Mouse (Mus musculus) embryonic facial prominence, embryonic 14.5 days (tissue): ENCODE measurements around the gene Otop2. TPM values are rescaled to one million over a fixed set of nuclear protein-coding genes. Genes with fewer than 3 reads are reported as not detected.

Experiments used
- ATAC-seq: fragments of 200-750 bp; cut with Nextera tagmentation; 2 replicates; pipeline ENCODE4 v1.8.0; 2017; ENCODE audit warnings: low read depth, moderate number of reproducible peaks, moderate TSS enrichment
- DNase-seq: peaks from one replicate; pipeline ENCODE4 v3.0.0-alpha.2; 2015; ENCODE audit warnings: low spot score
- H3K27ac ChIP-seq: fragments of 300-500 bp; sonication (generic); replicated peaks from 2 replicates; pipeline ENCODE4 v1.5.1; 2014; ENCODE audit warnings: low read depth, mild to moderate bottlenecking, low read length, moderate library complexity
- H3K27me3 ChIP-seq: fragments of 300-500 bp; sonication (generic); replicated peaks from 2 replicates; pipeline ENCODE4 v1.6.1; 2014; ENCODE audit warnings: low read length; ENCODE audit not compliant: control insufficient read depth, insufficient read depth
- H3K36me3 ChIP-seq: fragments of 300-500 bp; sonication (generic); 2 replicates; pipeline ENCODE4 v1.6.1; 2014; ENCODE audit warnings: low read length, mixed read lengths; ENCODE audit not compliant: control insufficient read depth, insufficient read depth
- H3K4me1 ChIP-seq: fragments of 300-500 bp; sonication (generic); 2 replicates; pipeline ENCODE4 v1.6.1; 2014; ENCODE audit warnings: antibody characterized with exemption, low read length; ENCODE audit not compliant: control insufficient read depth, insufficient read depth
- H3K4me2 ChIP-seq: fragments of 300-500 bp; sonication (generic); 2 replicates; pipeline ENCODE4 v1.6.1; 2014; ENCODE audit warnings: low read depth, mild to moderate bottlenecking, low read length, moderate library complexity, mixed read lengths
- H3K4me3 ChIP-seq: fragments of 300-500 bp; sonication (generic); 2 replicates; pipeline ENCODE4 v1.5.1; 2014; ENCODE audit warnings: low read depth, mild to moderate bottlenecking, low read length
- H3K9ac ChIP-seq: fragments of 300-500 bp; sonication (generic); 2 replicates; pipeline ENCODE4 v1.6.1; 2014; ENCODE audit warnings: low read depth, mild to moderate bottlenecking, low read length, moderate library complexity, mixed read lengths
- H3K9me3 ChIP-seq: fragments of 300-500 bp; sonication (generic); 2 replicates; pipeline ENCODE4 v1.6.1; 2016; ENCODE audit warnings: low read length; ENCODE audit not compliant: control insufficient read depth
- WGBS: fragments of 180-500 bp; shearing (Covaris S2); extraction: QIAGEN DNeasy Blood & Tissue Kit; methylation state at CpG from one replicate; pipeline ENCODE4 v1.1.7; 2014; 5-methylcytosine and 5-hydroxymethylcytosine counted together
- polyA plus RNA-seq: library from polyadenylated mRNA; unstranded; fragments of >200 nt; fragmentation: Nextera tagmentation; extraction: Ambion mirVana; gene quantifications from 2 replicates; pipeline ENCODE4 v1.2.1, GENCODE M21; 2014

Gene Otop2
- polyA plus RNA-seq = not detected in 2 replicates

GRCm38 (mm10) chr11:115306863-115307262 lies at the start of gene Otop2:
Gene Otop2, plus strand, starts transcription at chr11:115307163.
- Histone ChIP-seq H3K36me3 (no peaks in the 10 kb centered on the region), H3K27me3 (no peaks in the 10 kb centered on the region), H3K4me2 (no peak within 1 kb of the TSS), H3K4me1 (0 out of 2 replicates have a peak, but pooled peaks cover 5% of the 10 kb centered on the region), H3K9ac (no peak within 1 kb of the TSS), H3K9me3 (no peaks in the 10 kb centered on the region), H3K4me3 (no peak within 1 kb of the TSS), H3K27ac (no peak within 1 kb of the TSS)
- no peak for ATAC-seq
- WGBS = 25% methylated on average over 8 of the region's 8 CpGs
- no peak for DNase-seq

GRCm38 (mm10) chr11:115257775-115258510 lies 49.0 kb upstream of the Otop2 start:
- H3K9ac ChIP-seq = no peak overlapping the region
- WGBS = 27% methylated on average over 27 of the region's 59 CpGs
- H3K4me1 ChIP-seq = 0 out of 2 replicates have a peak, but pooled peaks cover 6% of the 10 kb centered on the region
- H3K36me3 ChIP-seq = no peaks in the 10 kb centered on the region
- peaks cover 78% of the 10 kb centered on the region for H3K27me3 ChIP-seq
- H3K4me3 ChIP-seq = peak overlapping the region; percentile 24
- DNase-seq = peak; percentile 33
- no peak overlapping the region for H3K27ac ChIP-seq
- peak overlapping the region; percentile 33 for H3K4me2 ChIP-seq
- ATAC-seq = 0 out of 2 replicates have a peak, but pooled peaks have one; percentile 41
- no peaks in the 10 kb centered on the region for H3K9me3 ChIP-seq

- Histone ChIP-seq H3K27ac (no peak overlapping the region), H3K4me1 (0 out of 2 replicates have a peak, but pooled peaks cover 6% of the 10 kb centered on the region), H3K27me3 (peaks cover 86% of the 10 kb centered on the region), H3K4me3 (no peak overlapping the region), H3K36me3 (no peaks in the 10 kb centered on the region), H3K9ac (no peak overlapping the region), H3K9me3 (no peaks in the 10 kb centered on the region), H3K4me2 (no peak overlapping the region)
- ATAC-seq (no peak), DNase-seq (no peak)
- WGBS = 60% methylated on average over 4 of the region's 4 CpGs
Measured at GRCm38 (mm10) chr11:115259134-115259533, 47.8 kb upstream of the Otop2 start.

- H3K9me3 ChIP-seq = no peaks in the 10 kb centered on the region
- DNase-seq (no peak), ATAC-seq (no peak)
- H3K27ac ChIP-seq = no peak overlapping the region
- H3K4me3 ChIP-seq = no peak overlapping the region
- H3K27me3 ChIP-seq = peaks cover 98% of the 10 kb centered on the region
- peaks cover 12% of the 10 kb centered on the region; the same call in 1 of the 2 replicates for H3K4me1 ChIP-seq
- H3K9ac ChIP-seq = no peak overlapping the region
- WGBS = 79% methylated on average over 11 of the region's 11 CpGs
- no peak overlapping the region for H3K4me2 ChIP-seq
- 0 out of 2 replicates have a peak, but pooled peaks cover 2% of the 10 kb centered on the region for H3K36me3 ChIP-seq
Measured at GRCm38 (mm10) chr11:115262954-115263353, 44.0 kb upstream of the Otop2 start.

GRCm38 (mm10) chr11:115264136-115264861 lies 42.7 kb upstream of the Otop2 start:
- Histone ChIP-seq H3K4me3 (no peak overlapping the region), H3K36me3 (peaks cover 14% of the 10 kb centered on the region; the same call in 1 of the 2 replicates), H3K27me3 (peaks cover 94% of the 10 kb centered on the region), H3K4me2 (no peak overlapping the region), H3K4me1 (peaks cover 11% of the 10 kb centered on the region; the same call in 1 of the 2 replicates), H3K27ac (no peak overlapping the region), H3K9ac (no peak overlapping the region), H3K9me3 (no peaks in the 10 kb centered on the region)
- ATAC-seq = no peak
- 69% methylated on average over 7 of the region's 7 CpGs for WGBS
- DNase-seq = no peak

GRCm38 (mm10) chr11:115264862-115265668 lies 41.9 kb upstream of the Otop2 start:
- no peak overlapping the region for H3K9ac ChIP-seq
- no peak for DNase-seq
- H3K9me3 ChIP-seq = no peaks in the 10 kb centered on the region
- peaks cover 18% of the 10 kb centered on the region; the same call in 1 of the 2 replicates for H3K36me3 ChIP-seq
- 13% methylated on average over 19 of the region's 39 CpGs for WGBS
- peak overlapping the region; percentile 27 for H3K4me3 ChIP-seq
- no peak for ATAC-seq
- peak overlapping the region; percentile 46 for H3K4me2 ChIP-seq
- peaks cover 11% of the 10 kb centered on the region; the same call in 1 of the 2 replicates for H3K4me1 ChIP-seq
- peaks cover 87% of the 10 kb centered on the region for H3K27me3 ChIP-seq
- H3K27ac ChIP-seq = no peak overlapping the region

- DNase-seq (no peak), ATAC-seq (no peak)
- Histone ChIP-seq H3K36me3 (peaks cover 18% of the 10 kb centered on the region; the same call in 1 of the 2 replicates), H3K9me3 (no peaks in the 10 kb centered on the region), H3K27me3 (peaks cover 79% of the 10 kb centered on the region), H3K27ac (no peak overlapping the region), H3K9ac (no peak overlapping the region), H3K4me1 (peaks cover 11% of the 10 kb centered on the region; the same call in 1 of the 2 replicates), H3K4me3 (peak overlapping the region; percentile 3; the same call in 1 of the 2 replicates), H3K4me2 (peak overlapping the region; percentile 46; the same call in 1 of the 2 replicates)
- 3% methylated on average over 18 of the region's 20 CpGs for WGBS
Measured at GRCm38 (mm10) chr11:115265771-115266399, 41.1 kb upstream of the Otop2 start.
